Comparison of ENCODE assay signal across 20 mouse cellular contexts in genomic region chr13:77476420-77476819, GRCm38 (mm10).
"Had no signal": no experiment of that assay in that cellular context is flagged by ENCODE, and none has a peak within 500 bp of the region (broad histone marks: within the 10 kb centered on the region; RNA-seq: fewer than 3 reads in every experiment).

No protein-coding gene starts in this region.

- H3K27ac ChIP-seq: kidney, postnatal 0 days; layer of hippocampus, adult 2 months; limb, embryonic 12.5 days; limb, embryonic 15.5 days; liver, embryonic 14.5 days; midbrain, embryonic 12.5 days had no signal

- DNase-seq: kidney, adult 18-20 months; kidney, postnatal 25 days; layer of hippocampus, adult 9-11 months; left cerebral cortex, postnatal 4 days; liver, postnatal 0 days; lung, embryonic 14.5 days; lung, postnatal 36 days; thymus, adult 2 months; thymus, postnatal 14 days; thymus, postnatal 4 days had no signal

- H3K36me3 ChIP-seq: limb, embryonic 12.5 days; limb, embryonic 15.5 days; midbrain, embryonic 12.5 days had no signal

- H3K9ac ChIP-seq: limb, embryonic 12.5 days; limb, embryonic 15.5 days; liver, embryonic 14.5 days; liver, postnatal 0 days; lung, embryonic 14.5 days; midbrain, embryonic 12.5 days had no signal

- H3K4me3 ChIP-seq: layer of hippocampus, adult 2 months; limb, embryonic 12.5 days; limb, embryonic 15.5 days; megakaryocyte, embryonic 14.5 days; midbrain, embryonic 12.5 days had no signal

- H3K4me2 ChIP-seq: limb, embryonic 12.5 days; limb, embryonic 15.5 days; liver, embryonic 11.5 days; lung, embryonic 14.5 days; midbrain, embryonic 12.5 days had no signal

- H3K4me1 ChIP-seq: limb, embryonic 12.5 days; limb, embryonic 15.5 days; megakaryocyte, embryonic 14.5 days had no signal

- H3K9me3 ChIP-seq: limb, embryonic 12.5 days; limb, embryonic 15.5 days; megakaryocyte, embryonic 14.5 days; midbrain, embryonic 12.5 days had no signal

- H3K27me3 ChIP-seq: limb, embryonic 12.5 days; limb, embryonic 15.5 days; megakaryocyte, embryonic 14.5 days; midbrain, embryonic 12.5 days had no signal

- ATAC-seq: intestine, embryonic 16.5 days; liver, postnatal 0 days; lung, postnatal 0 days had no signal
